Mouse (Mus musculus) MN1 (cell line): ENCODE measurements around the gene Cdkn1c.

Experiments used
- DNase-seq: peaks from one replicate; pipeline ENCODE4 v3.0.0-alpha.2; 2016; ENCODE audit warnings: low spot score

Gene Cdkn1c

GRCm38 (mm10) chr7:143460874-143461273, at the start of gene Cdkn1c:
Gene Cdkn1c (minus strand): TSS chr7:143461050.
- DNase-seq: no peak

DNA sequence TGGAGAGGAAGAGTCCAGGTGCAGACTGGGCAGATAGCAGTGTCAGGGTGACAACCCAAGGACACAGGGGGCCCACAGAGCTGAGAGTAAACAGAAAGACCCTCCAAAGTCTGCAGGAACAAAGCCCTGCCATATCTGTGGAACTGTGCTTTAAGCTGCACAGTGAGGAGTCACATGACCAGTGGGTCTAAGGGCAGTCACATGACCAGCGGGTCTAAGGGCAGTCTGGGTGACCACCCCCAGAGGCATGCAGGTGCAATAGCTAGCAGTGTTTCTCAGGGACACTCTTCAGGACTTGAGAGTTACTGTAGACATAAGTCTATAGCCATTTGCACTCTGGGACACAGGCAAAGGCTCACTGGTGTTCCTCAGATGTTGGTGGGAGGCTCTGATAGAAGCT, 48.7 kb upstream of the Cdkn1c start:
- no peak for DNase-seq

DNA sequence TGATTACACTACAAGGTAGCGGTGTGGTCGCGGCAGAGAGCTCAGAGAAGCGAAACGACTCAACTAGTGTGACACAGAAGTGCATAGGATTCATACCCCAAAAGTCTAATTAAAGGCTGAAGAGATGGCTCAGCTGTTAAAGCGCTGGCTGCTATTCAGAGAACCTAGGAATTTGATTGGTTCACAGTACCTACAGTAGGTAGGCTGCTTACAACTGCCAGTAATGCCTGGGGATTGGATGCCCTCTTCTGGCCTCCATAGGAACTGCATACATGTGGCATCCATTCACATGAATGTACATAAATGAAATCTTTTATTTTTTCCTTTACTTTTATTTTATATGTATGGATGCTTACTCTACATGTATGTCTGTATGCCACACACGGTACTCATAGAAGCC, 45.8 kb upstream of the Cdkn1c start:
- peak; percentile 35 for DNase-seq

DNA sequence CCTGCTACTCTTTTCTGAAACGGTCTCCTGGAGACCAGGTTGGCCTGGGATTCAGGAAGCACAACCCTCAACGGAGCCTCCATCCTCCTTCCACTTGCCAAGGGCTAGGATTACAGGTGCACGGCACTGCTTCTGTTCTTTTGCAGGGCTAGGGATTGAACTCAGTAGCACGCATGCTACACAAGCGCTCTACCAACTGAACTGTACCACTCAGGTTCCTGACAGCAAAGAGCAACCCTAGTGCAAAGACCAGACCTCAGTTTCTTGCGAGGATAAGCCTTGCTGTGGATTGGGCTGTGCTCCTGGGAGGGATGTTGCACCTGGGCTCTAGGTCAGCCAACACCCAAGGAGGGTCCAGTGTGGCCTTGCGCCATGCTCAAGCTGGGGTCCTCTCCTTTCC, 45.4 kb upstream of the Cdkn1c start:
- DNase-seq: no peak

DNA sequence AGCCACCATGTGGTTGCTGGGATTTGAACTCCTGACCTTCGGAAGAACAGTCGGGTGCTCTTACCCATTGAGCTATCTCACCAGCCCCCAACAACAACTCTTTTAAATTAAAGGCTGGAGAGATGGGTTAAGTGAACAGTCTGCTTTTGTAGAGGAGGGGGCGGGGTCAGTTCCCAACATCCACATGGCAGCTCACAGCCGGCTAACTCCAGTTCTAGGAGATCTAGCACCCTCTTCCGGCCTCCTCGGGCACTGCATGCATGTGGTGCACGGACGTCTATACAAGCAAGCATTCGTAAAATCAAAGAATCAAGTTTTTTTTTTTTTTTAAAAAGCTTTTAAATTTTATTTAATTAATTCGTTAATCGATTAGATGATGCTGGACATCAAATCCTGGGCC, 45.0 kb upstream of the Cdkn1c start:
- peak; percentile 68 for DNase-seq

- DNase-seq: no peak
These were observed 44.6 kb upstream of the Cdkn1c start for GRCm38 (mm10) chr7:143505411-143505810.

DNA sequence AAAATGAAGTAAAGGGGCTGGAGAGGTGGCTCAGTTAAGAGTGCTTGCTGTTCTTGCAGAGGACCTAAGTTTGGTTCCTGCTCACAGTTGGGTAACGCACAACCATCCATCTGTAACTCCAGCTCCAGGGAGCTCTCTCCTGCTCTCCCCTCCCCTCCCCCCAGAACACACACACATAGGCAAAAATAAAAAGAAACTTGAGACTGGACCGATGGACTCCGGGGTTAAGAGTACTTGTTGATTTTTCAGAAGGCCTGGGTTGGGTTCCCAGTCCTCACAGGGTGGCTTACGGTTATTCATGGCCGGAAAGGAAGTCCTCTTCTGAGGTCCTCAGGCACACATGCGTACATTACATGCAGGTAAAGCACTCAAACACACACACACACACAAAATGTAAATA, 43.1 kb upstream of the Cdkn1c start:
- no peak for DNase-seq

- DNase-seq: peak; percentile 30
These were observed 41.8 kb upstream of the Cdkn1c start, which contains the start of gene Phlda2 for GRCm38 (mm10) chr7:143502418-143503200. Gene Phlda2 (minus strand): TSS chr7:143503150.

DNA sequence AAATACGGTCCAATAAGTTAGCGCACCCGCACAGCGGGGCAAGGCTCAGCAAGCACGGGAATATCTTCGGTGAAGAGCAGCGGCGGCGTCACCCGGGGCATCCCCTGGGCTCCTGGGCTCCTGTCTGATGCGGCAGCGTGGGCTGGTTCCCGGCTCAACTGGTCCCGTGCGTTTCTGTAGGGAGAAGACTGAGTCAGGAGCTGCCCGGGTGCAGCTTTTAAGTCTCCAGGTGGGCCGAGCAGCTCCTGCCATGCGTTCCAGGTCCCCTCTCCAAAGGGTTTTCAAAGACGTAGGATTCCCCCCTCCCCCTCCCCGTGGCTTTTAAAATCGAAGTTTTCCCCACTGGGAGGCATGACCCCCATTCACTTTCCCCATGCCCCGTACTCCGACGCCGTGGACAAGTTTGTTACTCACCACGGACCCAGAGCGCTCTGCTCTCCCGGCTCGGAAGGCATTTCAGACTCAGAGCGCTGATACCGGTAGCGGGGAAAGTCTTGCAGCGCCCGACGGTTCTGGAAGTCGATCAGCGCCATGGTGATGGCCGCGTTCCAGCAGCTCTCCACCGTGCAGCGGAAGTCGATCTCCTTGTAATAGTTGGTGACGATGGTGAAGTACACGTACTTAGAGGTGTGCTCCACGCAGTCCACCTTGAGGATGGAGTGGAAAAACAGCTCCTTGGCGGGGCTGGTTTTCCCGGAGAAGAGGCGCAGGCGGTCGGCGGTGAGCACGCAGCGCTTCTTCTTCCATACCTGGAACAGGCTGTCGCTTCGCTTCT, 41.0 kb upstream of the Cdkn1c start:
- peak; percentile 32 for DNase-seq

GRCm38 (mm10) chr7:143500912-143501311, 40.1 kb upstream of the Cdkn1c start:
- no peak for DNase-seq

DNA sequence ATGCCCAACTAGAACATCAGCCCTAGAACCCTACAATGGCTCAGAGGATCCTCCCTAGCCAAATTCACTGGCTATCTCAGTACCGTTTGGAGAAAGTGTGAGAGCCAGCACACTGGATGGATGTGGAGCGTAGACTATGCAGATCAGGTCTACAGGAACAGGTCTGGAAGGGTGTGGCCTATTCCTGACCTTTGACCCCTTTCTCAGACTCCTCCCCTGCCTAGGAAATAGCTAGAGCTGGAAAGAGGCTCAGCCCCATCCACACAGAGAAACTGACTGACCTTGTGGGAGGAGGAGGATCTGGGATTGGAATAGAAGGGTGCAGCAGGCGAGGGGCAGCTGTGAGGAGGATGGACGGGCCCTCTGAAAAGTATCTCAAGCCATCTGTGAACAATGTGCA, 37.7 kb upstream of the Cdkn1c start:
- no peak for DNase-seq

DNA sequence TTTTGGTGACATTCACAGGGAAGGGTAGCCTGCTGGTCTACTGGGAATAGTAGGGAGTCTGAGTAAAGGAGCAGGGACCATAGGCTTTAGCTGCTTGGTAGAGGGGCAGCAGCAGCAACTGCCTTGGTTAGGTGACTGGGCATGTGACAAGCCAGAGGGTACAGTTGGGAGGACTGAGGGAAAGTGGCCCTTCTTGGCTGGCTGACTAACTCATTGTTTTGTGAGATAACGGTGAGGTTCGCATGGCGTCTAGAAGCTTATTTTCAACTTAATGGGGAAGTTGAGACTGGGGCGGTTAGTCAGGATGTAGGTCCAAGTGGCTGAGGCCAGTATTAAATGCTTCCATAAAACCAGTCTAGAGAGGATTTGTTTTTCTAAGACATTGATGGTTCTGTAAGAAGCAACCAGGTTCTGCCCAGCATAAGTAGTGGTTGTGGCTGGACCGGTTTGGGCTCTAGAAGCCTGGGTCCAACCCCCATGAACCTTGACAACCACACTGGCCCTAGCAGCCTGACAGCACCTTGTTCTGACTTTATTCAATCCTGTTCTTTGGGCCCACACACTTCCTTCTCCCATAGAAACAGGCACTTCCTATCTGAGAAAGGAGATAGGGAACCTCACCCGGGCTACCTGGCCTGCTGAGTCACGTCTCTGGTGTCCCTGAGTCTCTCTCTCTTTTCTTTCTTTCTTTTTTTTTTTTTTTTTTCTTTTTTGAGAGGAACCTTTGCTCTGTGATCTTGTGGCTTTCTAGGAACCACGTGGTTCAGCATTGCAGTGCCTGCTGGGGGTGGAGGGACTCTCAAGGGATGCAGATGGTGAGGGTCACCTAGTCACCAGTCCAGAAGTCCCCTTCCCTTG, 34.5 kb upstream of the Cdkn1c start:
- DNase-seq: no peak

DNA sequence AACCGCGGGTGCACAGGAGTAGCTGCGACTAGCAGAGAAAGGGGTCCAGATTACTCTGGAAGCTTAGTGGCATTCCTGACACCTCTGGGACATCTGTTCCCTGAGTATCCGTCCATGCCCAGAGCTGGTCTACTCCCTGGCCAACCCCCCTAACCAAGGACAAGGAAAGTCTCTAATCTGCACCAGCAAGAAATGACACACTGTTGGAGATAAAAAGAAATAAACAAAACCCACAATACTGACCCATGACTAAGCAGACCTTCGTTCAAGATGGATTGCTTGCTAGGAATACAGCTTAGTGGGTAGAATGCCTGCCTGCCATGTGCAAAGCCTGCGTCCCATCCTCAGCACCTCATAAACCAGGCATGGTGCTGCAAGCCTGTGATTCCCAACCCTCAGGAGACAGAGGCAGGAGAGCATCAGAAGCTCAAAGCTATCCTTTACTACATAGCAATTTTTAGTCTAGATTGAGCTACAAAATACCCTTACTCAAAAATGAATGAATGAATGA, 32.8 kb upstream of the Cdkn1c start:
- no peak for DNase-seq

- DNase-seq: no peak
These were observed 28.9 kb upstream of the Cdkn1c start for GRCm38 (mm10) chr7:143489735-143490134.

GRCm38 (mm10) chr7:143482541-143482940, 21.7 kb upstream of the Cdkn1c start:
- DNase-seq: no peak

GRCm38 (mm10) chr7:143481806-143482387, 21.0 kb upstream of the Cdkn1c start:
- DNase-seq: no peak

- DNase-seq: no peak
These were observed 19.6 kb upstream of the Cdkn1c start for GRCm38 (mm10) chr7:143480498-143480897.

- no peak for DNase-seq
These were observed 16.9 kb upstream of the Cdkn1c start for GRCm38 (mm10) chr7:143477800-143478199.

- DNase-seq: no peak
These were observed 16.0 kb upstream of the Cdkn1c start for GRCm38 (mm10) chr7:143476702-143477335.

DNA sequence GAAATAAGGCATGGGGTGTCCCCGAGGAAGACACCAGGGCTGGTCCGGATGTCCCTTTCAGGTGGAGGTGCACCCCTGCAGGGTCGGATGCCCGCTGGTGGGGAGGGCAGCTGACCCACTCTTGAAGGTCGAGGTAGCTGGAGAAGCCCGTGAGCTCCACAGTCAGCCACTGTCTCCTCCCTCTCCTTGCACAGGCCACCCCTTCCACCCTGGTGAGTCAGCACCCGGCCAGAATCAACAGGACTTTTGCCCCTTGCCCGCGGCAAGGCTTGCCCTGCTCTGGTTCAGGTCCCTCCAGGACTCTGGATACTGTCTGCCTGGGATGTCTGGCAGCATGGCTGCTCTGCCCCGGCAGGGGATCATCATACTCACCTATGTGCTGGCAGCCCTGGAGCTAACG, 15.0 kb upstream of the Cdkn1c start:
- DNase-seq: peak; percentile 27

- DNase-seq: no peak
These were observed 14.0 kb upstream of the Cdkn1c start for GRCm38 (mm10) chr7:143474811-143475210.
